Mouse (Mus musculus) heart, postnatal 10 days (tissue): ENCODE measurements around the gene Lingo2. TPM values are rescaled to one million over a fixed set of nuclear protein-coding genes. Genes with fewer than 3 reads are reported as not detected.
A peak's percentile ranks its signal among the peaks of the same experiment; 100 is the strongest.

Experiments used
- DNase-seq, 2 experiments: peaks; one replicate each; pipeline ENCODE4 v3.0.0; 2021
- intact Hi-C: fragments of 180-260 bp; cut with DNase I; formaldehyde crosslinking; loops from one replicate; pipeline ENCODE4 v1.15.1; 2025
- total RNA-seq, 2 experiments: library from RNA; stranded (reverse); gene quantifications; 2 replicates each; pipeline ENCODE4 v1.2.3; 2021

The Lingo2 gene
- not detected for total RNA-seq

DNA sequence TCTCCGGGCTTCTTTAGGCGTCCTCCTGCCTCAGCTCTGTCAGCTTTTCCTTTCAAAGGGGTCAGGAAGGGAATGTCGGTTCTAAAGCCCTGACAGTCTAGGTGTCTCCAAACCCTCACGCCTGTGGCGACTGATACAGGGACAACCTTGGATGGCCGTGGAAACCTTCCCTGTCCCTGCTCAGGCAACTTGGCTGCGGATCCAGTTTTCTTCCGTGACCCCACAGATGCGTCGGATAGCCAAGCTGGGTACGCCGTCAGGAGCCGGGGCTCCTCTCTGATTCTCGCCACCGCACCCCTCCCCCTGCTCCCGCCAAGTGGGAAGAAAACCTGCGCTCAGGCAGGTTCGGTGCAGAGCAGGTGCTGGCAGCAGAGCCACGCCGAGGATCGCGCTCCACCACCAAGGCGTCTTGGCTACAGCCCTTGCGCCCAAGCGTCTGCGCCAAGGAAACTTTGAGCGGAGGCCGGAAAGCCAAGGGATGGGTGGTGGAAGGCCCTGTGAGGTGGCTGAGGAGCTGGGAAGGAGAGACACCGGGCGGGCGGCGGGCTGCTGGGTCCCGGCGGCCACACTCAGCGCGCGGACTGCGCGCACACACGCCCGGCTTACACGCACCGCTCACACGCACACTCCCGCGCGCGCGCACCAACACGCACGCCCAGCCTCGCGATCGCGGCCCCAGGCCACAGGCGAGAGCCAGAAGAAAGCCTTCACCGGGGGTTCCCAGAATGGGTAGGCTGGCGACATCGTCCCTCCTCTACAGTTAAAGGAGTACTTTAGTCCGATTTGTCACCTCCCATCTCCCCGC is at the start of gene Lingo2:
Gene Lingo2, minus strand, starts transcription at position 598 of the 805 bp plus-strand sequence.
- peak in 1 of 2 experiments; percentile 2 for DNase-seq
- intact Hi-C loops, result no loop called here

DNA sequence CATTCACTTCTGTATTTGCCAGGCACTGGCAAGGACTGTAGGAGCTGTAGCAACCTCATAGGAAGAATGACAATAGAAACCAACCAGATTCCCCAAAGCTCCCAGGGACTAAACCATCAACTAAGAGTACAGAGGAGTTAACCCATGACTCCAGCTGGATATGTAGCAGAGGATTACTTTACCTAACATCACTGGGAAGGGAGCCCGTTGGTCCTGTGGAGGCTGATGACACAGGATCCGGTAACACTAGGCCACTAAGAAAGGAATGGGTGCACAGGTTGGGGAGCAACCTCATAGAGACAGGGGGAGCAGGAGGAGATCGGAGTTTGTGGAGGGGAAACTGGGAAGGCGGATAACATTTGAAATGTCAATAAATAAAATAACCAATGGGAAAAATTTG is 21.8 kb upstream of the Lingo2 start:
- no peak for DNase-seq
- intact Hi-C loops, result no loop called here

DNA sequence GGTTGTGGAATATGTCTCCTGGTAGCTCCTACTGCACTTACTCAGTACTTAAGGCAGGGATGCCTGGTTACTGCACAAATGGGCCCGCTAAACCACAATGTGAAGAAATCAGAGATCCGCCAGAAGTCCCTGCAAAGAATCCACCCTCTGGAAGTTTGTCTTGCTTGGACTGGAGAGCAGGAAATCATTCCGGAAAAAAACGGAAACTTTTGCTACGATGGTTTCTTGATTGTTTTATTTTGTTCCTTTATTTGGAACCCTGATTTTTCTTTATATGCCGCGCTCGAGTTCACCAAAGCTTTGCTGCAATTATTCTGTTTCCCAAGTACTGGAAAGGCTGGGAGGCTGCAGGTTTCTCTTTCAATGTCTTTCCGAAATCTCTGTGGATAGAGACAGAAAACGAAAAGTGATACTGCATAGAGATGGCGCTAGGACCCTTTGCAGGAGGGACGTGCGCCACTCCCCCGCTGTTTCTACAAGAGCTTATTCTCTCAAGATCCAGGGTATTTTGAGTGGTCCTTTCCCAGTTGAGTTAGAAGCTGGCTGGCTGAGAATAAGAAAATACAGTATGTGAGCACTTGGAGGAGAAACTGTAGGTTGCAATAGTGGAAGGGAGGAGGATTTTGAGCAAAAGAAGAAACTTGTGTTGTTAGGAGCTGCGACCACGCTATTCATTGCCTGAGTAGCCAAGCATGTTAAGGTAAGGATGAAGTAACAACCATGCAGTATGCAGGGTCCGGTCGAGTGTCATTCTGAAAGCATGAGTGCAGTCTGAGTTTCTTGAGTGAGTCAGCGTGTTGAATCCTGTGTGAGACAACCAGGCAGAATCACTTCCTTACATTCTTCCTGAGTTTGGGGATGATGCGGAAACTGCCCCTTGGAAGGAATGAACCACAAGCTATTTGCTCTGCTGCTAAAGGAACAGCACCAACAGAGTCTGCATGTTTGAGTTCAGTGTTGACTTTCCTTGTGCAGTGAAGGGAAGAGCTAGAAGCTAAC is 1.2 kb upstream of the Lingo2 start:
- intact Hi-C loops, result no loop called here
- no peak for DNase-seq

DNA sequence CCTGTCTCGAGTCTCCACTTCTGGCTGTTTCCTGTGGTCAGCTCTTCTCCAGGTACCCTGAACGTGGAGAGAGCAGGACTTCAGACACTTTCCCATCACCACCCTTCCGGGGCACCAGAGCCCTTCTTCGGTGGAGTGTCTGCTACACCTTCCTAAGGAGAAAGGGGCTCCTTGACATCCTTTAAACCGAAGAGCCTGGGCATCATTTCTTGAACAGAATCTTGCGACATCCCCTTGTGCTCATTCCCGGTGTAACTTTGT is 338 bp upstream of the Lingo2 start:
- DNase-seq, result no peak
- intact Hi-C loops, result no loop called here

DNA sequence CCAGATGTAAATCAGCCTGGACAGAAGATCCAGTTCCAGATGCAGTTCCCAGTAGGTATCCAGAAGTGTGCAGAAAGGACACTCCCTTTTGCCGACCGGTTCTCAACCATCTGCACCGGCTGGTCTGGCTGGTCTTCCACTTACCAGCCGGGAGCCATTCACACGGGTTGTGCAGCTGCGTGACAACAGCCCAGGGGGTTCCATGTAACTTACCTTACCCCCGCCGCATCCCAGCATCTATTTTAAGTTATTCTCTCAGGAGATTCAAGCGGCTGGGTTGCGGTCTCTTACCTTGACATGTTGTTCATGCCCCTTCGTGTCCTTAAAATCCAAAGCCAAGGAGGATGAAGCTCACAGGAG is 777 bp downstream of the Lingo2 start:
- DNase-seq, result peak in 1 of 2 experiments; percentile 0
- intact Hi-C loops, result no loop called here

DNA sequence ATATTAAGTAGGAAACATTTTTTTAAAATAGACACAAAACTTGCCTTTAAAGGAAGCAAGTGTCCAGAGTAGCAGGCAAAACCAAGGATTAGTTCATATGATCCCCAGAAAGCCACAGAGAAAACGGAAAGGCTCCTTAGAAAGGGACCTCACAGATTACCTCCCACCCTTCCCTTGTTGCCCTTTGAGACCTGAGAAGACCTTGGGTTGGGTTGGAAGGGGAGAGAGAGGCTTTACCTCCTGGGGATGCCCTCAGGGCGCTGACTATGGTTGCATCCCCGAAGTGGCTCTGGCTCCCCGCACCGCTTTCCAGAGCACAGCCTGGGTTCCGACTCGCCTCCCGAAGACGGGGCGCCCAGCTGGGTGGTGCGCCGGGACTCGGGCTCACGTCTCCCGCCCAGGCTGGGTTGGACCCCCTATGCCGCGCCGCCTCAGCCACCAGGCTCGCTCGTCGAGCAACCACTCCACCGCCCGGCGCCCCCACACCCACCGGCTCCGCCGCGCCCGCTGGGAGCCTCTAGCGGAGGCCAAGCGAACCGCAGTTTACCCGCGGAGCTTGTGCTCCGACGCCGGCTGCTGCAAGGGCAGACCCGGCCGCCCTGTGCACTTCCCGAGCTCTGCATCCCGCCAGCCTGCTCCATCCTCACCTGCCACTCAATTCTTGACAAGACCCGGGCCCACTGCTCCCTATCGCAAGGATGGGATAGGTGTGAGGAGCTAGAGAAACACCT is 1.4 kb downstream of the Lingo2 start:
- peak; percentile 26 to 40 for DNase-seq
- intact Hi-C loops, result no loop called here

DNA sequence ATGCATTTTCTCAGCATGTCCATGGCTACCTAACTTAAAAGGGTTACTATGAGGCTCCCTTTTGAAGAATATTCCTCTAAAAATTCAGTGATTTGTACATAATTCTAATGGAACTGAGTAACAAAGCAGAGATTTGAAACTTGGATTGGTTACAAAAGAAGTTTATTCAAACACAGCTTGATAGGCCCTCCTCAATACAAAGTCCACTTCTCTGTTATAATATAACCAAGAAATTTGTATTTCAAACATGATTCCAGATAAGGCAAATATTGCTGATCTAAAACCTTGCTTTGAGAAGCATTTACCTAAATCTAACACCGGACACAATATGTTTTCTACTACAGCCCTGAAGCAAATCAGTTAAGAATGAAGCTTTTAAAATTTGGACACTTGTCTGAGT is 60.7 kb downstream of the Lingo2 start:
- intact Hi-C loops, result no loop called here
- no peak for DNase-seq

DNA sequence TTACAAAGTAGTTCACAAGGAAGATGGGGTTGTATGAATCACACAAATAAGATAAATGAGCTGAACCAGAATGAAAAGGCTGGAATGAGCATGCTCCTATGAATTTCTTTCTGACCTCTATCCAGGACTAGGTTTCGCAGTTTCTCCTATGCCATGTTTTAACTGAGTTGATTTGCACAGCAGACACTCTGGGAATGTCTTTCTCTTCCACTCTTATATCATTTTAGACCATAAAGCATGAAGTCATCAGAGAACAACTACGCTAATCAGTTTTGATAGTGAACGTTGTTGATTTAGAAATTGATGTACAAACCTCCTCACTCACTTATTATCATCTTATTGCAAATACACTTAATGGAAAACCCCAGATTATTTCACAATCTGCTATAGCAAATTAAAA is 61.2 kb downstream of the Lingo2 start:
- no peak for DNase-seq
- intact Hi-C loops, result no loop called here

DNA sequence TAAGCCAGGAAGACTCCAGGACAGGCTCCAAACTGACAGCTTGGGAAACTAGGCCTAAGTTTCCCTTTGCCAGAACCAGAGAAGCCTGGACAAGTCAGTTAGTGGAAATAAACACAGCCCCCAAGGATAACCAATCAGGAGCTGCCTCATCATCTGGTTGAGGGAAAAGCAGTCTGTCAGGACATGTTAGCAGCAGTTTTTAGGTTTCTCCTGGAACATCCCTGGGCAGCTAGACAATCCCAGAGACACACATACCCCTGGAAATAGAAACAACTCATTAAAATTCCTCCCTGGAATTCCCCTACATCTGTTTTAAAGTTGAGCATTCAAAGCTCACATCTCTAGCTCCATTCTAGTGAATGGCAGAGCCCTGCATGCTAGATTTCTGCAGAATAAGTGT is 76.8 kb downstream of the Lingo2 start:
- intact Hi-C loops, result no loop called here
- DNase-seq, result no peak

DNA sequence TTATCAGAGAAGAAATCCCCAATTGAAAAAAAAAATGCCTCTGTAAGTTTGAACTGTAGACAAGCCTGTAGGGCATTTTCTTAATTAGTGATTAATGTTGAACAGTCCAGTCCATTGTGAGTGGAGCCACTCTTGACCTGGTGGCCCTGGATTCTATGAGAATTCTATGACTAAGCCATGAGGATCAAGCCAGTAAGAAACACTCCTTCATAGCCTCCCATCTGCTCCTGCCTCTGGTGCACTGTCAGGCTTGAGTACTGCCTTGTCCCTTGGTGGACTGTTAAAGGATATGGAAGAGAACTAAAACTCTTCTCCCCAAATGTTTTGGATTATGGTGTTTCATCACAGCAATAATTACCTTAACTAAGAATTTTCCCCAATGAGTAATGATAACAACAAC is 126.6 kb downstream of the Lingo2 start:
- intact Hi-C loops, result no loop called here
- no peak for DNase-seq

DNA sequence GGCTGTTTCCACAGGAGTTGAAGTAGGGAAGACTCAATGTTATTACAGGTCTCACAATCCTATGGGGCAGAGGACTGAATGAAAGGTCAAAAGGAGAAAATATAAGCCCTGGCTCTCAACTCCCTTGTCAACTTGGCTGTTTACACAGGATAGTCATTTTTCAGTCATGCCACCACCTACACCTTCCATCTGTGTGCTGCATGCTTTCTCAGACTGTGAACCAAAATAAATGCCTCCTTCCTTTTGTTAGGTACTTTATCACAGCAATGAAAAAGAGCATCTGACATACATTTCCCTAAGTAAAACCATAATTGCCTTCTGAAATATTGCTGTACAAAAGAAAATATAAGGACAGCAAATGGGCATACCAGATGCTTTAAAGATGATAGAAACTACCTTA is 129.6 kb downstream of the Lingo2 start:
- no peak for DNase-seq
- intact Hi-C loops, result no loop called here

DNA sequence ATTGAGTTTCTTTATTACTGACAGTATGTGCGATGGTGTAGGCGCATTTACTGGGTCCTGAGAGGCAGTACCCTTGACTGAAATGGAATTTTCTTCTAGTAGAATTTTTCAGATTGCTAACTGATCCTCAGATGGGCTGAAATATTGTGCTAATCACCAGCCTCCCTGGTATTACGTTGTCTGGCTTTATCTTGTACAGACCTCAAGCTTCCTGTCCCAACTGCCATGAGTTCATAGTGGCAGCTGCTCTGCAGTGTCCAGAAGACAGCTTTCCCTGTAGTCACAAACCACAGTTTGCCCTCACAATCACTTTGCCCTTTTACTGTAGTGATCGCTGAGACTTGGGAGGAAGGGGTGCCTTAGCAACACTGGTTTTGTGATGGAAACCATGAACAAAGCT is 176.5 kb downstream of the Lingo2 start:
- no peak for DNase-seq
- intact Hi-C loops, result no loop called here

DNA sequence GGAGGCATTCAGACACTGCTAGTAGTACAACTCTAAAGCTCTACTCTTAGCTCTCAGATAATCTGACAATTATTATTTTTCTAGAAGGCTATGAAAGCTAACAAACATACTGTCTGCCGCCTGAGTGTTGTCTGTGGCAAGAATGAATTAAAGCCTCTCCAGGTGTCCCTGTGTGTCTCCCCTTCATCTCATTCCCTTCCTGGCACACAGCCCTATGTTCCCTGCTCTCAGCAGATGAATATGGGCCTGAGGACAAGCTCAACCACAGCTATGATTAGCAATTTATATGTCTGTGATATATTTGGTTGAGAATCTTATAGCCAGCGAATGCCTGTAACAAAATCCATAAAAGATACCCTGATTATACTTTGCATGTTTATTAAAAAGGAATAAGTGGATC is 220.9 kb downstream of the Lingo2 start:
- intact Hi-C loops, result no loop called here
- DNase-seq, result no peak

DNA sequence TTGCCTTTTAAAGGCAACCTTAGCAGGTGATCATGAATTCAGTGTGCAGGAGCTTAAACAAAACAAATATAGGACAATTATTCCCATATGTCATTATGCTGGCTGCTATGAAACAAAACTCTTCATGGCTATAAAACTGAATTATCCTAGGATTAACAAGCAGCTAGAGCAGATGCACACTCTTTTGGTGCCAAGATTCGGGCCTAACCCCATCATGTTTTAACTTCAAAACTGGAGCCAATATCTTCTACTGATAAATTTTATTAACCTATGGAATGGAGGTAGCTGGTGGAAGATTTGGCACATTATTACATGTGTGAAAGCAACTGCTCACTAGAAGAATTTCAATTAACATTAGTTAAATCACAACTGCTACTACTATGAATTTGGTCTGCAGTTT is 235.1 kb downstream of the Lingo2 start:
- intact Hi-C loops, result no loop called here
- no peak for DNase-seq

DNA sequence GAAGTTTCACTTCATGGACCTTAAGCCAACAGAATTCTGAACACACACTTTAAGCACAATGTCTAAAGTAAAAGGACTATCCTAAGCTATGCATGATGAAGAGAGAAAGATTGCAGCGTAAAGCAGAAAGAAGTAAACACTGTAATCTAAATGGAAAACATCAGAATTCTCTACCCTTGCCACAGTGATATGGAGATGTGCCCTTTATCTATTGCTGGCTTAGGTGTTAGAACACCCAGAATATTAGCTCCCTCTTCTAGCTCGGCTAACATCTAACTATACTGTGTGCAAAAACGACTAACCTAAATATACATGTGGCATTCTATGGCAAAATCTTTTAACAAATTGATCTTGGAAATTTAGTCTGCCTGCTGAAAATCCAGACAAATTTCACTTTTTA is 252.7 kb downstream of the Lingo2 start:
- DNase-seq, result no peak
- intact Hi-C loops, result no loop called here

DNA sequence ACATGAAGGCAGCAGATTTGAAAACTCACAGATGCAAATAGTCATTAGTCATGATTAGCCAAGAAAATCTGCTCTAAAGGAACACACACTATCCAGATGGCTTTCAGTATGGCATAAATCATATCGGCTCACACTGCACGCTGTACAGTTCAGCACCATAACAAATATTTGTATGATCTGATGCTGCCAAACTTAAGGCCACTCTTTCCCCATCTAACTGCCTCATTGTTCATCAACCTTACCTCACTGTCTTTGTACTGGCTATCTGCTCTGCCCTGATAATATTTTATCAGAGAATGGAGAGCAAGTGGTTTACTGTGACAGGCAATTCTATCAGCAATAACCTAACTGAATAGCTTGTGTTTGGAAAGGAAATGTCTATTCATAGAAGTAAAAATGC is 254.7 kb downstream of the Lingo2 start:
- intact Hi-C loops, result no loop called here
- no peak for DNase-seq

DNA sequence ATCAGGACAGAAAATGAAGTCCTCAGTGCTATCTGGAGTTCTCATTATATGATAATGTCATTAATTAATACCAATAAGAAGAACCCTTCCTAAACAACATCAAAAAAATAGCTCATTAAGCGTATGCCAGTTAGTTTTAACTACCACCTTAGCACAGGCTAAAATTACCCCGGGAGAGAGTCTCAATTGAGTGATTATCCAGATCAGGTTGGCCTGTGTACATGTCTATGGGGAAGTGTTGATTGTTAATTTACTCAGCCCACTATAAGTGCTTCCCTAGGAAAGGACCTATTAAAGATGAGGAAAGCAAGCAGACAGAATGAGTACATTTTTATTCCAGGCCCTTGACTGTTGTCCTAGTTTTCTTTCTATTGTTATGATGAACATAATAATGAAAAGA is 291.6 kb downstream of the Lingo2 start:
- DNase-seq, result no peak

DNA sequence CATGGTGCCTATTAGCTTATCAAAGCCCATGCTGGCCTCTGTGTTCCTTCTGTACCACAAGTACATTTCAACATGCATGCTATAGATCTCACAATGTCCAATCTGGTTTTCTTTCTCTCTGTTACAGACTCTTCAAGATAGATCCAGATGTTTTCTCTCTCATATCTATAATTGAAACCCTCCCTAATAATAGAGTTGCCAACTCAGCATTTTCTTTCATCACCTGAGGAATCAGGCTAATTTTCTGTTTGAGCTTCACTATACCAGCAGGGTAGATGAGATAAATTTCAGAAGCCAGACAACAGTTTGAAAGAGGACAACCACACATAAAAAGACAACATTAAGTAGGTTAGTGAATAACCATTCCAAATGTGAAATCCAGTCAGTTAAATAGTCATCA is 303.8 kb downstream of the Lingo2 start:
- intact Hi-C loops, result no loop called here
- DNase-seq, result no peak

More for the DNA sequence above, 291.6 kb downstream of the Lingo2 start:
- intact Hi-C loops, result no loop called here

DNA sequence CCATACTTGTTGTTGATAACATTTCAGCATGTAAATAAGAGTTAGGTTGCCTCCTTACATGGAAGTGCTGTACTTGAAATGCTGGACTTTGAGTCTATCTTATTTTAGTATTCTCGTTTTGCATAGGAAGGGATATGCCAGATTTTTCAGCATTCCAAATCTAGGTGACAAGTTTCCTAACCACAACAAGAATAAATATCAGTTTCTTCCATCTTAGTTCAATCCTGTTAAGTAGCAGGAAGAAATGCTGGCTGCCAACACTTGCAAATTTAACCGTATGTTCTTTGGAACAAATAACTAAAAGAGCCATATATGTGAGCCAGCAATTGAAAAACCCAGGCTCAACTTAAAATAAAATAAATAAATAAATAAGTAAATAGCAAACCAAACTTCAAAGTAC is 315.9 kb downstream of the Lingo2 start:
- no peak for DNase-seq
- intact Hi-C loops, result no loop called here

DNA sequence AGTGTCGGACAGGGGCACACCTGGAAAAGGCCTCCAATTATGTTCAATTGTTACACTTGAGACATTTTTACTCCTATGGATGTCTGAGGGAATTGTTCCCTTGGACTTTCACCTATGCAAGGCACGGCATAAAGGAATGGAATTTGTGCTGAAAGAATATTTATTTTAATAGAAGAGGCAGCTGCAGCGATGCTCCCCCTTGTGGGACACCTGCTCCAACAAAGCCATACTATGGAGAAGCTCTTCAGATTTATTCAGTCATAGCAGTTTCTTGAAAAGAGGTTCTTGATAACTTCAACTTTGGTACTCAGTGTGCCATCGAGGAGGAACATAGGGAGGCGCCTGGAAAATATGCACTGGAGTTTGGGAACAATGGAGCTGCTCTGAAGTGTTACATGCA is 374.7 kb downstream of the Lingo2 start:
- intact Hi-C loops, result no loop called here
- no peak for DNase-seq

DNA sequence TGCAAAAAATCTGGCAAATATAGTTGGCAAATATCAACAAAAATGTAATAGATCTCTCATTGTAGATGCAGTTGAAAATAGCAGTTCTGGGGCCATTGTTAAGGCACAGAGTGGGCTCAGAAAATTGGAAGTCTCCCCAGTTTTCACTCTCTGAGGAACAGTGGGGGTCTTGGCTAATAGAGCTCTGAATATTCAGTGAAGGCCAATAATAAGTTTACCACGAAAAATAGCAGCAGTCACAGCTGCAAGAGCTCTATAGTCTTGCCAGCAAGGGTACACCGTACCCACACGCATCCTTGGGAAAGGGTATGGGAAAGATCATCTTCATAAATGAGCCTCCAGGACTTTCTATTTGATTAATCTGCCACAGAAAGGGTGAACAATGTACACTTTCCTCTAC is 375.3 kb downstream of the Lingo2 start:
- intact Hi-C loops, result no loop called here
- DNase-seq, result no peak

DNA sequence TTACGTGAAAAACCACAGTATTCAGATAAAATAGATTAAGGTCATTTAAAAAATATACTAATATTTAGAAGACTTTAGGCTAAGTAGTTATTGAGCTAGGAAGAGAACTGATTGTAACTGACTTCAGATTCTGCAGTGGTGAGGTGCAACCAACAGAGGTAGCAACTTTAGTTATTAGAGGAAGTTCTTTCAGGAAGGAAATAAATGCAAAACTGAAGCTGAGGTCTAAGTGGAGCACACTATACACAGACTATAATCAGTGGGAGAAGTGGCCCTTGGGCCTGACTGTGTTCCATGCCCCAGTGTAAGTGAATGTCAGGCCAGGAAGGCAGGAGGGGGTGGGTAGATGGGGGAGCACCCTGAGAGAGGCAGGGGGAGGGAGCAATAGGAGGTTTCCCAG is 385.0 kb downstream of the Lingo2 start:
- intact Hi-C loops, result no loop called here
- DNase-seq, result no peak
